Mouse (Mus musculus) common myeloid progenitor, adult 5-6 weeks (primary cell): ENCODE measurements around the gene Olfr618. TPM values are rescaled to one million over a fixed set of nuclear protein-coding genes. Genes with fewer than 3 reads are reported as not detected.
"Not testable (repeated sequence)": the region's sequence is repeated elsewhere in the genome, so short reads cannot be mapped to it uniquely, and the experiment has no call there.

Source experiments
- ATAC-seq: replicated peaks from 2 replicates; pipeline ENCODE4 v1.8.0; 2016; ENCODE audit warnings: low read depth, mild to moderate bottlenecking, moderate TSS enrichment, inconsistent platforms; ENCODE audit not compliant: poor library complexity, severe bottlenecking
- total RNA-seq: library from RNA; stranded (forward); fragments of 200-1000, 187-1606 nt; gene quantifications from 2 replicates; pipeline ENCODE4 v1.2.3, GENCODE M21; 2017

The Olfr618 gene
- not detected in 2 replicates for total RNA-seq

DNA sequence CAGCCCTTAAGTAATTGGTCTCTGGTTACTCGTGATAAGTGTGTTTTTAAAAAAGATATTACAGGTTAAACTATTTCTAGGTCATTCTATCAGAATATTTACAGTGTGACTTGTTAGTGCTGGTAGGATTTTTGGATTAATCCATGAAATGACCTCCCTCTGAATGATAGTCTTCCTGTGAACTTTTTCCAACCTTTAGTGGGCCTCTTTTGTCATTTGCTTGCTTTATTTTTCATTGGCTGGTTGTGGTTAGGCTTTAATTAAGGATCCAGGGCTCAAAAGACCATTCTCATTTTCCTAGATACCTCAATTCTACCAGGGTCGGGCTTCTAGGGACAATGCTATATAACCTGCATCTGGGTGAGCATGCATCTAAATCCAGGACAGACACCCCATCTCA is at the start of gene Olfr618:
TSS of gene Olfr618 (plus strand) at position 301 of the 400 bp plus-strand sequence.
- no peak for ATAC-seq

- not testable (repeated sequence) for ATAC-seq
Observed at GRCm38 (mm10) chr7:103542617-103543016, 47.3 kb upstream of the Olfr618 start, which contains the start of gene Olfr612. Olfr612 (minus strand) TSS chr7:103542717.

DNA sequence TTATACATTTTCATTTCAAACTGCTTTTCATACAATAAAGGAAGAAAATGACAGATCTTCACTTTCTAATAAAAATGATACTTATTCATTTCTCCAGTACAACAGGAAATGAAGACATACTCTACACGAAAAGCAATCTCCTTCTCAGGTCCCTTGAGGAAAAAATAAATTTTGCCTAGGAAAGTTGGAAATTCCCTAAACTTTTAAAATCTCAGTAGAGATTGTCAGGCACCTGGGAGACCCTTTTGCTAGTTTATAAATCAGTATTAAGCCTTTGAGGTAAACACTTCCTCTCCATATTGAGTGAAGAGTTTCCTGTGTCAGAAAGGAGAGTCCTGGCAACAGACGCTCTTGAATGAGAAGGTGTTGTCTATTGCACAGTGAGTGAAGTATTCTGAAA is 42.1 kb upstream of the Olfr618 start, which contains the start of gene Olfr613:
TSS of gene Olfr613 (plus strand) at position 301 of the 400 bp plus-strand sequence.
- no peak for ATAC-seq

DNA sequence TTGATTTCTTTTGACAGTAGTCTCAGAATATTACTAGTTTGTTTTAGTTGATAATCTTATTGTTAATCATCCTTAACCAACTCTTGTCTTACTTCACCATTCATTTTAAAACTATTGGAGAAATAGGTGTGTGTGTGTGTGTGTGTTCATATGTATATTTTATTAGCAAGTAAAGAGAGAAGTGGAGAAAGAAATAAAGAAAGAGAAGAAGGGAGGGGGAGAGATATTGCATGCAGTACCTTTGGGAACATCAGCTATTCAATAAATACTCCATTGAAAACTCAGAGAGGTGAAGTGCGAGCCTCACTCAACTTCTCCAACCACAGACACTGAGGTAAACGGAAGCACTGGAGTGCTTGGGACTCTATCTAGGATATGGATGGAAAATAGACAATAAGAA is 34.1 kb upstream of the Olfr618 start, which contains the start of gene Olfr615:
TSS of gene Olfr615 (plus strand) at position 301 of the 400 bp plus-strand sequence.
- ATAC-seq = no peak

GRCm38 (mm10) chr7:103569043-103569442 is 20.9 kb upstream of the Olfr618 start, which contains the start of gene Olfr616:
Olfr616 (minus strand) TSS chr7:103569143.
- ATAC-seq = no peak

DNA sequence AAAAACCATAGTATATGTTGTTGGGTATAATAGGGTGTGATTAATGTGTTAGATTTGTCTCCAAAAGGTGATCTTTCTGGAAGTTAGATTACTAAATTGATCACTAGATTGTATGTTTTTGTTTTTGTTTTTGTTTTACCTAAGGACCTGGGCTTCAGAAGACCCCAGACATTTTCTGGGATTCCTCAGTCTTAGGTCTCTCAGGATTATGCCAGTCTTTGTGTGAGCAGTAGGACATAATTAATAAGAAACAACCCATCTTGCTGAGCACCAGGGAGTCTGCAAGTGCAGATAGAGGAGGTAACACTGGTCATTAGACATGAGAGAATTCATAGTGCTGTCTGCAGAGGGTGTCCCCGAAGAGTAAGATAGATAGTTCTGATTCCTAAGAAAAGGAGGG is 17.1 kb upstream of the Olfr618 start, which contains the start of gene Olfr617:
TSS of gene Olfr617 (plus strand) at position 301 of the 400 bp plus-strand sequence.
- ATAC-seq = no peak

DNA sequence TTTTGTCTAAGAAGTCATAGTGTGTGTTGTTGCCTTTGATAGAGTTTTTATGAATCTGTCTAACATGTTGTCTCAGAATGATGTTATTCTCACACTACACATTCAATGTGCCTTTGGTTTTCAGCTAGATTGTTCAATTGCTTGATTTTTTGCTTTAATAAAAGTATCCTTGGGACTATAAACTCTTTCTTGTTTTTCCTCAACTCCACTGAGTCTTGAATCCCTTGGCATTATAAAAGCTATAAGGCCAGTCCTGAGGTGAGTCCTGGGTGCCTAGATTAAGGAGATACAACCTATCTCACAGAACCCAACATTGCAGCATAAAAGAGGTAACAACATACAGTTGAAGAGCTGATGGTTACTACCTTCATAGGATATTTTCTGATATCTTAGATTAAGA is 10.4 kb downstream of the Olfr618 start, which contains the start of gene Olfr619:
TSS of gene Olfr619 (plus strand) at position 301 of the 400 bp plus-strand sequence.
- ATAC-seq = no peak

DNA sequence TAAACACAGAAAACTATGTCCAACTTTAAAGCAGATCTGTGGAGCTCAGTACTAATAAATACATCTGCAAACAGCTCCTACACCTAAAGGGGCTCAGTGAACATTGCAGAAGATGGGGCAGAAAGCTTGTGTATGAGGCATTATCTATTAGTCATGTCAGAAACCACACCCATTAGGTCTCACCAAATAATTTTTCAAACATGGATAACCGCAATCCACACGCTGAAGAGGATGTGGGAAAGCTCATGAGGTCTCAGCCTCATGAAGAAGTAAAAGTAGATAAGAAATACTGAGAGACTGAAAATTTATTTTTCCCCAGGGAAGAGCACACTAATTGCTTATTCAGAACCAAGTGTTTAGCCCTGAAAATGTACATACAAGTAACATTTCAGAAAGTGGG is 17.5 kb downstream of the Olfr618 start:
- ATAC-seq = peak; percentile 93

DNA sequence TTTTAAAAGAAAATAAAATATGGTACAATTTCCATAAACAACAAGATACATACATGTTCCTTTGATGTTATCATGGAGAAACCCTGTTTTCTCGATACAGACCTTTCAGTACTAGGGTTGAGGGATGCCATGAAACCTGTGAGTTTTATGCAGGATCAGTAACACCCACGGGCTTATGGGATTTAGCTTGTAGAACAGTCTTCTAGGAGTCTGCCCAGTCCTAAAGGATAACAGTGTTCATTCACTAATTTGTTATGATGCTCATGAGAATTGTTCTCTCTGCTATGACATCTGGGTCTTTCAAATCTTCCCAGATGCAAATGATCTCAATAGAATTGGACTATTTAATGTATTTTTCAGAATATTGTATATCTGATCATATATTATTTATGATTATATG is 22.5 kb downstream of the Olfr618 start, which contains the start of gene Olfr620:
TSS of gene Olfr620 (minus strand) at position 101 of the 400 bp plus-strand sequence.
- ATAC-seq = no peak

DNA sequence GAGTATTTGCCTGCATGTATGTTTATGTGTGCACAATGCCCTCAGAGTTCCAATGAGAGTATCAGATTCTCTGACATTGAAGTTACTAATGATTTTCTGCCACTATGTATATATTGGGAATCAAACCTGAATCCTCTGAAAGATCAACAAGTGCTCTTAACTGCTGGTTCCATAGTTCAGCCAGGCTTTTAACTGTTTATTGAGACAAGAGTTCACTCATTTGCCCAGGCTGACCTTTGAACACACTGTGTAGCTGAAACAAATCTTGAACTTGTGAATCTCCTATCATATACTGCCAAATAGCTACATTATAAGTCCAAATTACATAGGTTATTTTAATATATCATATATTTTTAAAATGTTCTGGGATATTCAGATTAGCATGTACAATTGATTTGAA is 46.9 kb downstream of the Olfr618 start:
- ATAC-seq = no peak

DNA sequence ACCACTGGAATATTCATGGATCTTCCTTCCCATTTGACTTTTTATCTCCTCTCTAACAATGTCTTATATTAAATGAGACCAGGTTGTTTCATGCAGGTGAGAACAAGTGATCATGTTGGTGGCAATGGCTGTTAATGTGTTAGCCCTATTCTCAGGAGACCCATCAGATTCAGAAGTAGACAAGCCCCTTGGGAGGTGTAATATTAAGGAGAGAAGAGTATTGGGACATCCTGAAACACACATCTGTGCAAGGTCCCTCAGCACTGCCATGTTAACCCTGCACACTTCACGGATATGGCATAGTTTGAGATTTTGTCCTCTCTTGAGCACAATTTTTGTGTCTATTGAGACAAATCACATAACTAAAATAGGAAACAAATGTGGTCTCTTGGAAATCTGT is 52.7 kb downstream of the Olfr618 start, which contains the start of gene Olfr622:
TSS of gene Olfr622 (minus strand) at position 101 of the 400 bp plus-strand sequence.
- no peak for ATAC-seq

- no peak for ATAC-seq
Observed at GRCm38 (mm10) chr7:103644070-103644469, 54.2 kb downstream of the Olfr618 start.

Other genes starting within 250 kb of the Olfr618 start
- not detected in 2 replicates for gene Olfr600, start 240.4 kb upstream of the Olfr618 start, total RNA-seq
- gene Olfr601, start 227.4 kb upstream of the Olfr618 start, total RNA-seq = not detected in 2 replicates
- gene Olfr603, start 203.9 kb upstream of the Olfr618 start, total RNA-seq = not detected in 2 replicates
- not detected in 2 replicates for gene Usp17lc, start 175.0 kb upstream of the Olfr618 start, total RNA-seq
- not detected in 2 replicates for gene Olfr605, start 144.7 kb upstream of the Olfr618 start, total RNA-seq
- gene Olfr606, start 141.1 kb upstream of the Olfr618 start, total RNA-seq = not detected in 2 replicates
- gene Olfr607, start 126.0 kb upstream of the Olfr618 start, total RNA-seq = not detected in 2 replicates
- not detected in 2 replicates for gene Olfr608, start 120.2 kb upstream of the Olfr618 start, total RNA-seq
- not detected in 2 replicates for gene Olfr609, start 92.0 kb upstream of the Olfr618 start, total RNA-seq
- gene Olfr610, start 78.0 kb upstream of the Olfr618 start, total RNA-seq = not detected in 2 replicates
- gene Olfr611, start 69.3 kb upstream of the Olfr618 start, total RNA-seq = not detected in 2 replicates
- not detected in 2 replicates for gene Olfr612, start 47.4 kb upstream of the Olfr618 start, total RNA-seq
- gene Olfr613, start 42.0 kb upstream of the Olfr618 start, total RNA-seq = not detected in 2 replicates
- gene Olfr615, start 34.0 kb upstream of the Olfr618 start, total RNA-seq = not detected in 2 replicates
- gene Olfr616, start 21.0 kb upstream of the Olfr618 start, total RNA-seq = not detected in 2 replicates
- gene Olfr617, start 17.0 kb upstream of the Olfr618 start, total RNA-seq = not detected in 2 replicates
- gene Olfr619, start 10.5 kb downstream of the Olfr618 start, total RNA-seq = not detected in 2 replicates
- not detected in 2 replicates for gene Olfr620, start 22.4 kb downstream of the Olfr618 start, total RNA-seq
- gene Olfr622, start 52.6 kb downstream of the Olfr618 start, total RNA-seq = not detected in 2 replicates
- not detected in 2 replicates for gene Olfr623, start 73.6 kb downstream of the Olfr618 start, total RNA-seq
- under 0.01 TPM in 1 of 2 replicates, not detected in the other for gene Olfr624, start 81.1 kb downstream of the Olfr618 start, total RNA-seq
- not detected in 2 replicates for gene Olfr625-ps1, start 92.6 kb downstream of the Olfr618 start, total RNA-seq
- gene Olfr243, start 124.6 kb downstream of the Olfr618 start, total RNA-seq = not detected in 2 replicates
- gene Olfr628, start 140.3 kb downstream of the Olfr618 start, total RNA-seq = not detected in 2 replicates
- gene Olfr629, start 154.8 kb downstream of the Olfr618 start, total RNA-seq = not detected in 2 replicates
- gene Olfr630, start 167.2 kb downstream of the Olfr618 start, total RNA-seq = not detected in 2 replicates
- not detected in 2 replicates for gene Olfr69, start 181.5 kb downstream of the Olfr618 start, total RNA-seq
- gene Olfr68, start 189.6 kb downstream of the Olfr618 start, total RNA-seq = not detected in 2 replicates
- gene Olfr67, start 201.7 kb downstream of the Olfr618 start, total RNA-seq = not detected in 2 replicates
- gene Hbb-bt, start 223.9 kb downstream of the Olfr618 start, total RNA-seq = 13.0 and 18.6 TPM in 2 replicates
- gene Hbb-bs, start 238.0 kb downstream of the Olfr618 start, total RNA-seq = 16.6 and 33.2 TPM in 2 replicates